Mouse (Mus musculus): ENCODE results near the gene Zfp385a. TPM values are rescaled to one million over a fixed set of nuclear protein-coding genes. Genes with fewer than 3 reads are reported as not detected.
A peak's percentile ranks its signal among the peaks of the same experiment; 100 is the strongest.

Zfp385a gene
- polyA plus RNA-seq, 1 experiment: 26.8 TPM

DNA sequence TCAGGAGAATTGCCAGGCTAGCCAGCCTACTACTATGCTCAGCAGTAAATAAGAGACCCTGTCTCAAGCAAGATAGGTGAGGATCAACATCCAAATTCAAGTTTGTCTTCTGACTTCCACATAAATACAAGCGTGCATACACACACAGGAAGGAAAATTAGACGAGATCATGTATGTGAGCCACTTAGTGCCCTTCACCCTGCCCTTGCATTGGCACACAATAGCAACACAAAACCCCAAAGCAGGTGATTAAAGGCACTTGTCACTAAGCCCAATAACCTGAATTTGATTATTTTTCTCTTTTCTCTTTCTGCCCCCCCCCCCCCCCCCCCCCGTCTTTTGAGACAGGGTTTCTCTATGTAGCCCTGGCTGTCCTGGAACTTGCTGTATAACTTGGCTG is 3.1 kb upstream of the Zfp385a start:
- H3K9me3 ChIP-seq (replicated peaks; ENCODE audit: control insufficient read depth, insufficient read depth, low read length, poor library complexity, severe bottlenecking): no peaks in the 10 kb centered on the region
- TF ChIP-seq CTCF (IDR thresholded peaks at IDR 0.05; ENCODE audit: low read depth, low read length) (no peak), POLR2A (IDR thresholded peaks at IDR 0.05; ENCODE audit: insufficient read depth, low read length) (no peak), EP300 (IDR thresholded peaks at IDR 0.05; ENCODE audit: insufficient read depth, low read depth, low read length) (no peak)
- H3K36me3 ChIP-seq (ENCODE audit: control insufficient read depth, insufficient read depth, low read length, poor library complexity, severe bottlenecking): peaks cover 19% of the 10 kb centered on the region
- H3K27ac ChIP-seq (ENCODE audit: insufficient read depth, low read length): no peak overlapping the region
- H3K9ac ChIP-seq (ENCODE audit: low read depth, poor library complexity, severe bottlenecking): no peak overlapping the region
- H3K4me1 ChIP-seq (ENCODE audit: control insufficient read depth, insufficient read depth, low read length): peaks cover 6% of the 10 kb centered on the region
- no peak overlapping the region for H3K4me3 ChIP-seq (ENCODE audit: low read depth, low read length)
- H3K27me3 ChIP-seq (ENCODE audit: control insufficient read depth, insufficient read depth, low read length, poor library complexity, severe bottlenecking): no peaks in the 10 kb centered on the region

DNA sequence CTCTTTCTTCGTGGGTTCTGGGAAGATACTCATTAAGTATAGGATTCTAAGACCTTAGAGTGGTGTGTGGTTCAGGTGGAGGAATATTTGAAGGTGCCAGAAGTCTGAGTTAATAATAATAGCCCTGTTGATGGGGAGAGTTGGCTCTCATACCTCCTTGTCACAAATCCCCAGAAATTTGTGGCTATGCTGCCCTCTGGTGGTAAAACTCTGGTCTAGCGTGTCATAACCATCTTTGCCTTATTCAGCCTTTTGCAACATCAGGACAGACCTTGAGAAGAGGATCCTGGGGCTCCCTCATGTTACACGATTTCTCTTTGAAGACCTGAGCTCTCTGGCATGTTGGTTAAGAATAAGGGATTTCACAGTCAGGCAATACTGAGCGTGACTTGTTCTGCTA is 2.5 kb upstream of the Zfp385a start:
- H3K27me3 ChIP-seq (ENCODE audit: control insufficient read depth, insufficient read depth, low read length, poor library complexity, severe bottlenecking): no peaks in the 10 kb centered on the region
- H3K4me1 ChIP-seq (ENCODE audit: control insufficient read depth, insufficient read depth, low read length): peaks cover 6% of the 10 kb centered on the region
- no peaks in the 10 kb centered on the region for H3K9me3 ChIP-seq (replicated peaks; ENCODE audit: control insufficient read depth, insufficient read depth, low read length, poor library complexity, severe bottlenecking)
- peaks cover 14% of the 10 kb centered on the region for H3K36me3 ChIP-seq (ENCODE audit: control insufficient read depth, insufficient read depth, low read length, poor library complexity, severe bottlenecking)
- TF ChIP-seq EP300 (IDR thresholded peaks at IDR 0.05; ENCODE audit: insufficient read depth, low read depth, low read length): no peak
- TF ChIP-seq CTCF (IDR thresholded peaks at IDR 0.05; ENCODE audit: low read depth, low read length): no peak
- TF ChIP-seq POLR2A (IDR thresholded peaks at IDR 0.05; ENCODE audit: insufficient read depth, low read length): no peak
- no peak overlapping the region for H3K4me3 ChIP-seq (ENCODE audit: low read depth, low read length)
- H3K27ac ChIP-seq (ENCODE audit: insufficient read depth, low read length): no peak overlapping the region
- H3K9ac ChIP-seq (ENCODE audit: low read depth, poor library complexity, severe bottlenecking): no peak overlapping the region

DNA sequence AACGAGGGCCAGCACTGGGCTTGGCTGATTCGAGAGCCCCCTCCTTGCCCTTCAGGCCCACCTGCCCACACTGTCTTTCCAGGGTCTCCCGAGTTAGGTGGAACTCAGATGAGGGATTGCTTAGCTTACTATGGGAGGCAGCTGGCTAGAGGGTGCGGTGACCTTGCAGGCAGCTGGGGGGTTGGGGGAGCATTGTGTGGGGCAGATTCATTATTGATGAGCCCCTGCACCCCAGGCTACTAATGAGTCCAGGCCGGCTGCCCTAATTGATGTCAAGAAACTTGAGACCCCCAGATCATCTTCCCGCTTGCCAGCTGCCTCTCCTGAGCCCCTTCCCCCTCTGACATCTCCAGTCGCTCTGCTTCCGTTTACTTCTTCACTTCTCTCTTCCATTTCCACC is 1.7 kb upstream of the Zfp385a start:
- H3K4me3 ChIP-seq (ENCODE audit: low read depth, low read length): no peak overlapping the region
- H3K27me3 ChIP-seq (ENCODE audit: control insufficient read depth, insufficient read depth, low read length, poor library complexity, severe bottlenecking): no peaks in the 10 kb centered on the region

DNA sequence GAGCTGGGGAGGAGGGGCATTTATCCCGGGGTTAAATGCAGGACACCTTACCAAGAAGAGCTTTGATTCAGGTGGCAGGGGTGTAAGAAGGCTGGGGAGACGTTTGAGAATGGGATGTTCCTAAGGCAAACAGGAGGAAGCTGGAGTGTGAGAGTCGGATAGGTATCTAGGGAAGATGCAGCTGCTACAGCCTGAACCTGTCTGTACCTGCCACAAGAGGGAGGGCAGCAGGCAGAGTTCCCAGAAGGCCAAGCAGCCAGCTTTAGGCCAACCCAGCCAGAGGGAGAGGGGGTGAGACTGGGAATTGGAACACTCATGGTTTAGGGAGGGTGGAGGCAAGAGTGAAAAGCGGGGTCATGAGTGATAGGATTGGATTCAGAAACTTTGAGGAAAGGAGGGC is 893 bp upstream of the Zfp385a start:
- Histone ChIP-seq H3K27ac (ENCODE audit: insufficient read depth, low read length) (no peak overlapping the region), H3K4me1 (ENCODE audit: control insufficient read depth, insufficient read depth, low read length) (peaks cover 6% of the 10 kb centered on the region), H3K9ac (ENCODE audit: low read depth, poor library complexity, severe bottlenecking) (peak overlapping the region; percentile 22; the same call in 1 of the 2 replicates), H3K9me3 (replicated peaks; ENCODE audit: control insufficient read depth, insufficient read depth, low read length, poor library complexity, severe bottlenecking) (no peaks in the 10 kb centered on the region), H3K36me3 (ENCODE audit: control insufficient read depth, insufficient read depth, low read length, poor library complexity, severe bottlenecking) (peaks cover 8% of the 10 kb centered on the region), H3K27me3 (ENCODE audit: control insufficient read depth, insufficient read depth, low read length, poor library complexity, severe bottlenecking) (no peaks in the 10 kb centered on the region), H3K4me3 (ENCODE audit: low read depth, low read length) (no peak overlapping the region)
- TF ChIP-seq POLR2A (IDR thresholded peaks at IDR 0.05; ENCODE audit: insufficient read depth, low read length) (no peak), CTCF (IDR thresholded peaks at IDR 0.05; ENCODE audit: low read depth, low read length) (peak; percentile 32), EP300 (IDR thresholded peaks at IDR 0.05; ENCODE audit: insufficient read depth, low read depth, low read length) (no peak)

More for the DNA sequence above, 1.7 kb upstream of the Zfp385a start:
- H3K36me3 ChIP-seq (ENCODE audit: control insufficient read depth, insufficient read depth, low read length, poor library complexity, severe bottlenecking): peaks cover 14% of the 10 kb centered on the region
- no peaks in the 10 kb centered on the region for H3K9me3 ChIP-seq (replicated peaks; ENCODE audit: control insufficient read depth, insufficient read depth, low read length, poor library complexity, severe bottlenecking)
- H3K9ac ChIP-seq (ENCODE audit: low read depth, poor library complexity, severe bottlenecking): peak overlapping the region; percentile 22; the same call in 1 of the 2 replicates
- TF ChIP-seq EP300 (IDR thresholded peaks at IDR 0.05; ENCODE audit: insufficient read depth, low read depth, low read length) (no peak), POLR2A (IDR thresholded peaks at IDR 0.05; ENCODE audit: insufficient read depth, low read length) (no peak), CTCF (IDR thresholded peaks at IDR 0.05; ENCODE audit: low read depth, low read length) (no peak)
- peaks cover 6% of the 10 kb centered on the region for H3K4me1 ChIP-seq (ENCODE audit: control insufficient read depth, insufficient read depth, low read length)
- H3K27ac ChIP-seq (ENCODE audit: insufficient read depth, low read length): no peak overlapping the region

DNA sequence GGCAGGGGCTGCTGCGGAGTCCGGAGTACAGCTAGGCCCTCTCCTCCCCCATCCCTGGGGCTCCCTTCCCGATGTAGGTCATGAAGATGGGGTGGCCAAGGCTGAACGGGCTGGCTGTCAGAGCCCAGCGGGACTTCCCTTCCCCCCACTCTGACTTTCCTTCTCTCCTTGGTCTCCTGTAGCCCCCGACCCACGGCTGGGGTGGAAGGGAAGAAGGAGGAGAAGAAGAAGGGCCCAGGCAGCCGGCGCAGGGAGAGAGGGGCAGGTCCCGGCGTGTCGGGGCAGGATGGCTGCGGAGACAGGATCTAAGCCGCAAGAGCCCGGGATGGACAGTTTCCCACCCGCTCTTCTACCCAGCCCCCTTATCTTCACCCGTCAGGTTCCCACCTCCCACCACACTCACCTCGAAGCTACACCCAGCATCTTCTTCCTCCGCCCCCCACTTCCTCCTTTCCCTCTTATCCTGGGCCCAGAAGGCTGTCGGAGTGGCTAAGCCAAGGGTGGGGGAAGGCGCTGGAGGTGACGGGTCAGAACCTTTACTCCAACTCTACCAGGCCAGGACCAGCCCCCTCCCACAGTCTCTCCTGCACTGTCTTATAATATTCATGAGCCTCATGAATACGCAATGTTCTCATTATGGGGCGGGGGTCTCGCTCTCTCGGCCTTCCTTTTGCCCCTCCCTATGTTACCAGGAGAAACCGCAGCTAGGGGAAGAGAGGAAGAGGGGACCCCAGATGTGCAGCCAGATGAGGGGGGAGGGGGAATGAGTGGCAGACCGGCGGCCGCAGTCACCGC is 530 bp downstream of the Zfp385a start:
- Histone ChIP-seq H3K36me3 (ENCODE audit: control insufficient read depth, insufficient read depth, low read length, poor library complexity, severe bottlenecking) (peaks cover 1% of the 10 kb centered on the region; the same call in 1 of the 2 replicates), H3K4me1 (ENCODE audit: control insufficient read depth, insufficient read depth, low read length) (peaks cover 6% of the 10 kb centered on the region), H3K27me3 (ENCODE audit: control insufficient read depth, insufficient read depth, low read length, poor library complexity, severe bottlenecking) (no peaks in the 10 kb centered on the region), H3K9ac (ENCODE audit: low read depth, poor library complexity, severe bottlenecking) (peak overlapping the region; percentile 58), H3K27ac (ENCODE audit: insufficient read depth, low read length) (no peak overlapping the region), H3K9me3 (replicated peaks; ENCODE audit: control insufficient read depth, insufficient read depth, low read length, poor library complexity, severe bottlenecking) (no peaks in the 10 kb centered on the region), H3K4me3 (ENCODE audit: low read depth, low read length) (peak overlapping the region; percentile 84)
- no peak for TF ChIP-seq EP300 (IDR thresholded peaks at IDR 0.05; ENCODE audit: insufficient read depth, low read depth, low read length)

DNA sequence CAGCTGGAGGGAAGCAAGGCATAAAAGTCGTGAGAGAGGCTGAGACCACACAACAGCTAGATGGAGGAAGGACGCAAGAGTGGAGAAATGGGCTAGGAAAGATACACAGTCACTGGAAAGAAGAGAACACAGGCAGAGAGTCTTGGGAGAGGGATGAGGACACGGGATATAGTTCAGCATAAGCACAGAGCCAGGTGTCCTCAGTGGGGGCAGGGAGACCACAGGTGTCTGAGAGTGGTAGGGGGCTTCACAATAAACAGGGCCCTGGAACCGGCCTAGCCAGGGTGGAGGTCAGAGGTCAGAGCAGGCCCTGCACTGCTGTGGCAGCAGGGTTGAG is 1.1 kb downstream of the Zfp385a start:
- Histone ChIP-seq H3K9me3 (replicated peaks; ENCODE audit: control insufficient read depth, insufficient read depth, low read length, poor library complexity, severe bottlenecking) (no peaks in the 10 kb centered on the region), H3K4me1 (ENCODE audit: control insufficient read depth, insufficient read depth, low read length) (peaks cover 6% of the 10 kb centered on the region), H3K36me3 (ENCODE audit: control insufficient read depth, insufficient read depth, low read length, poor library complexity, severe bottlenecking) (no peaks in the 10 kb centered on the region), H3K4me3 (ENCODE audit: low read depth, low read length) (peak overlapping the region; percentile 84), H3K9ac (ENCODE audit: low read depth, poor library complexity, severe bottlenecking) (peak overlapping the region; percentile 58), H3K27ac (ENCODE audit: insufficient read depth, low read length) (no peak overlapping the region), H3K27me3 (ENCODE audit: control insufficient read depth, insufficient read depth, low read length, poor library complexity, severe bottlenecking) (no peaks in the 10 kb centered on the region)
- TF ChIP-seq CTCF (IDR thresholded peaks at IDR 0.05; ENCODE audit: low read depth, low read length): no peak
- TF ChIP-seq EP300 (IDR thresholded peaks at IDR 0.05; ENCODE audit: insufficient read depth, low read depth, low read length): no peak
- no peak for TF ChIP-seq POLR2A (IDR thresholded peaks at IDR 0.05; ENCODE audit: insufficient read depth, low read length)
